In the genomic region with DNA sequence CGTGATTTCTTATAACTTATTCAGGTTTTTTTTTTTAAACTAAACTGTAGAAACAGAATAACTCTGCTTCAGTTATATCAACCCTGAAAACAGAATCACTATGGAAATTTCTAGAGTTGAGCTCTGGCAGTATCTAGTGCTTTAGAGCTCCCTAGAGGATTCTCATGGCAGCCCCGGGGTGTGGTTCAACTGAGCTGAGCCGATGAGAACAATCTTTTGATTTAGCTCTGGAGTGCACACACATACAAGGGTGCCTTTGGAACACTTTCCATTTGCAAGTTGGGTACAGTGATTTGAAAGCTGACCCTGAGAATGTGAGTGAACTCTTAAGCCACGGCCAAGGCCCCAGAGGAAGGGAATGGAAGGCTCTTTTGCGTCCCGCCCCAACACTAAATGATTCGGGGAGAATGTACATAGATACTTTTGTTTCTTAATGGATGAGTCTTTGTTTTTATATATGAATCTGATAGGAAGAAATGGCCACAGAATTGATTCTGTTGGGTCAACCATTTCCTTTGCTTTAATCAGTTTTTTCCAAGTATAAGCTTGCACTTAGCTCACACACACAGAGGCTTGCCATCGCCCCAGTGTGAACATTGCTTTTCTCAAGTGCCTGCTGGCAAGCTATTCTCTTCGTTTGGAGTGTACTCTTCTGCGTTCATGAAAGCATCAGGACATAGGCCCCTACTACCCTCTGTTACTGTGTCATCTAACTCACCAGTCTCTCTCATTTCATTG, we compare ENCODE assay signal across 17 mouse cellular contexts.
DNase-seq lines count a peak whose midpoint lies in the region; ATAC-seq and TF ChIP-seq lines count a peak whose summit lies in the region.
"Had no signal": no experiment of that assay in that cellular context is flagged by ENCODE, and none has a peak within 500 bp of the region (broad histone marks: within the 10 kb centered on the region; RNA-seq: fewer than 3 reads in every experiment).

No protein-coding gene starts in this region.

- 77% methylated on average over 10 of the region's 10 CpGs for WGBS in heart, embryonic 12.5 days

- peaks cover 15% of the 10 kb centered on the region for H3K4me1 ChIP-seq in heart, embryonic 12.5 days (replicated peaks)

- H3K27ac ChIP-seq in gastrocnemius, adult 2 months = peak overlapping the region; percentile 56
- peak overlapping the region; percentile 54; the same call in 1 of the 2 replicates for H3K27ac ChIP-seq in heart, embryonic 12.5 days (ENCODE audit: poor library complexity, severe bottlenecking)
- no peak overlapping the region for H3K27ac ChIP-seq in left cerebral cortex, adult 2 months
- H3K27ac ChIP-seq: heart, embryonic 13.5 days; hindbrain, embryonic 13.5 days; lung, embryonic 15.5 days had no signal

- H3K36me3 ChIP-seq in heart, embryonic 12.5 days = no peaks in the 10 kb centered on the region
- H3K36me3 ChIP-seq: heart, embryonic 13.5 days; hindbrain, embryonic 13.5 days; lung, embryonic 15.5 days had no signal

- DNase-seq in gastrocnemius, adult 2 months = peak; percentile 26
- no peak for DNase-seq in gastrocnemius, postnatal 4 days (ENCODE audit: low spot score in 2 of 2)
- peak; percentile 27 for DNase-seq in kidney, postnatal 10 days
- DNase-seq in kidney, adult 18-20 months = no peak
- DNase-seq in left cerebral cortex, adult 2 months (ENCODE audit: extremely low spot score in 1 of 2, low spot score in 2 of 2) = no peak
- DNase-seq: cerebellum, adult 11-12 months; kidney, adult 8-10 months; layer of hippocampus, adult 9-11 months; left cerebral cortex, postnatal 4 days; thymus, adult 2 months had no signal

- H3K4me2 ChIP-seq in heart, embryonic 12.5 days = no peak overlapping the region
- H3K4me2 ChIP-seq: heart, embryonic 13.5 days; hindbrain, embryonic 13.5 days; lung, embryonic 15.5 days had no signal

- no peaks in the 10 kb centered on the region for H3K27me3 ChIP-seq in heart, embryonic 12.5 days (replicated peaks)
- H3K27me3 ChIP-seq: heart, embryonic 13.5 days; lung, embryonic 15.5 days had no signal

- no peak for ATAC-seq in heart, embryonic 12.5 days (ENCODE audit: insufficient number of reproducible peaks, low FRiP score)
- peak; percentile 57; the same call in 1 of the 2 replicates for ATAC-seq in megakaryocyte-erythroid progenitor cell, adult 5-6 weeks (replicated peaks; ENCODE audit: low FRiP score, low TSS enrichment, poor library complexity, severe bottlenecking)
- no peak for ATAC-seq in frontal cortex, adult (ENCODE audit: low TSS enrichment)

- no peak overlapping the region for H3K4me3 ChIP-seq in gastrocnemius, adult 2 months
- H3K4me3 ChIP-seq in heart, embryonic 12.5 days = no peak overlapping the region
- H3K4me3 ChIP-seq in left cerebral cortex, adult 2 months = no peak overlapping the region
- H3K4me3 ChIP-seq: heart, embryonic 13.5 days; hindbrain, embryonic 13.5 days; lung, embryonic 15.5 days; myocyte had no signal

- intact Hi-C loops in gastrocnemius, adult 2 months (cut with DNase I) = no loop called here
- intact Hi-C loops in left cerebral cortex, adult 2 months (cut with DNase I) = no loop called here

- H3K9me3 ChIP-seq in heart, embryonic 12.5 days (replicated peaks) = 0 out of 2 replicates have a peak, but pooled peaks cover 3% of the 10 kb centered on the region
- H3K9me3 ChIP-seq: heart, embryonic 13.5 days; hindbrain, embryonic 13.5 days; lung, embryonic 15.5 days had no signal

- H3K9ac ChIP-seq in heart, embryonic 12.5 days = no peak overlapping the region
- H3K9ac ChIP-seq: heart, embryonic 13.5 days; hindbrain, embryonic 13.5 days; lung, embryonic 15.5 days had no signal

- TF ChIP-seq CTCF in gastrocnemius, adult 2 months (IDR thresholded peaks at IDR 0.05) = no peak
- no peak for TF ChIP-seq CTCF in left cerebral cortex, adult 2 months (IDR thresholded peaks at IDR 0.05)

Comparison
In these comparisons a context has a peak if more than half of its experiments do, and no peak if none do; other contexts are left out.
1. DNase-seq: peak in gastrocnemius, adult 2 months (single experiment) and kidney, postnatal 10 days (single experiment); none in gastrocnemius, postnatal 4 days (0 of 2), kidney, adult 18-20 months (single experiment) and left cerebral cortex, adult 2 months (0 of 2).